Mouse (Mus musculus) retina, embryonic 14.5 days (tissue): ENCODE data around the gene Taco1.
"Not testable (repeated sequence)": the region's sequence is repeated elsewhere in the genome, so short reads cannot be mapped to it uniquely, and the experiment has no call there.

Experiments
- DNase-seq: peaks from one replicate; pipeline ENCODE4 v3.0.0-alpha.2; 2015; ENCODE audit warnings: low spot score

Taco1 gene

DNA sequence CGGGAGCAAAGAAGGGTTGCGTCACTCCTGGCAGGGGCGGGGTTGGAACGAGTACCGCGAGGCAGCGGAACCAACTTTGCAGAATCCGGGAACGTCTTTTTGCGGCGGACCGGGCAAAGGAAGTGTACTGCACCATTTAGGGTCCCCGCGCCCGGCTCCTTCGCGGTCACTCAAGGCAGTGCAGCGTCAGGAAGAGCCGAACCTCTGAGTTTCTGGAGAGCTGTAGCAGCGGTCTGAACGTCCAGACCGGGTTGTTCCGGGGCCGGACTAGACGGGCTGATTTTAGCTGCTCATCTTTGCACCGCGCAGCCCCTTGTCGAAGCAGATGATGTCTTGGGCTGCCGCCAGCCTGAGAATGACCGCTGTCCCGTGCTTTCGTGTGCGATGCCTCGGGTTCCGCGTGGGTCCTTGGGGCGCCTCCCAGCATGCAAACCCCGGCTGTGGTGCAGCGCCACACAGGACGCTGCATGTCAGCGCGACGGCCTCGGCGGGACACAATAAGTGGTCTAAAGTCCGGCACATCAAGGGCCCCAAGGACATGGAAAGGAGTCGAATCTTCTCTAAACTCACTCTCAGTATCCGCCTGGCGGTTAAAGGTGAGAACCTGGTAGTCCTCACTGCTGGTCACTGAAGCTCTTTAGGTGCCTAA lies at the start of gene Taco1:
TSS of gene Taco1 (plus strand) at position 139 of the 649 bp plus-strand sequence.
- DNase-seq = peak; percentile 95

DNA sequence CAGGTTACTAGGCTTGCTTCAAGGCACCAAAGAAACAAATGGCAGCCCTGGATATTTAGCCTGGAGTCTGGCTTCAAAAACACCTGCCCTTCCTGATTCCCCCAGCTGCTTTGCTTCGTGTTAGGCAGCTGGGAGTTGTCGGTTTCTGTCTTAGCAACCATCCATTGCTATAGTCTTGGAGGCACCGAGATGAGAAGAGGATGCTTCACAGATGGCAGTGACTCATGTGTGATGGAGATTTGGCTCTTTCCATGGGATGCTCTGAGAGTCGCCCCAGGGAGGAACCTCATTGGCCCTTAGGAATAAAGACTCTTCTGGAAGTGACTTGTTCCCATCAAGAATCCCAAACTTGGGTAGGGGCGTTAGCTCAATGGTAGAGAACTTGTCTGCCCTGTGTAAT lies 49.4 kb upstream of the Taco1 start:
- DNase-seq = no peak

DNA sequence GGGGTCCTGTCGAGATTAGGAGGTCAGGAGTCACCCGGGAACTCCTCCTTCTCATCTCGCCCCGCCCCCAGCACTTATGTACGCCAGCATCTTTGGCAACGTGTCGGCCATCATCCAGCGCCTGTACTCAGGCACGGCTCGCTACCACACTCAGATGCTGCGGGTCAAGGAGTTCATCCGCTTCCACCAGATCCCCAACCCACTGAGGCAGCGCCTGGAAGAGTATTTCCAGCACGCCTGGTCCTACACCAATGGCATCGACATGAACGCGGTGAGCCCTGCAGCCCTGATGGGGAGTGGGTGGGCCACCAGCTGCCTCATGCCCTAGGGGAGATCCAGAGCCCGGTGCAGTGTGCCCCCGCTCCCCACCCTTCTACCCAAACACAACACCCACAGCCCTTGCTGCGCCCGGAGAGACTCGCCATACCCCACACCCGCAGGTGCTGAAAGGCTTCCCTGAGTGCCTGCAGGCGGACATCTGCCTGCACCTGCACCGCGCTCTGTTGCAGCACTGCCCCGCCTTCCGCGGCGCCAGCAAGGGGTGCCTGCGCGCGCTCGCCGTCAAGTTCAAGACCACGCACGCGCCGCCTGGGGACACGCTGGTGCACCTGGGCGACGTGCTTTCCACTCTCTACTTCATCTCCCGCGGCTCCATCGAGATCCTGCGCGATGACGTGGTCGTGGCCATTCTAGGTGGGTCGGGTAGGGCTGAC lies 45.7 kb upstream of the Taco1 start:
- DNase-seq = peak; percentile 58

DNA sequence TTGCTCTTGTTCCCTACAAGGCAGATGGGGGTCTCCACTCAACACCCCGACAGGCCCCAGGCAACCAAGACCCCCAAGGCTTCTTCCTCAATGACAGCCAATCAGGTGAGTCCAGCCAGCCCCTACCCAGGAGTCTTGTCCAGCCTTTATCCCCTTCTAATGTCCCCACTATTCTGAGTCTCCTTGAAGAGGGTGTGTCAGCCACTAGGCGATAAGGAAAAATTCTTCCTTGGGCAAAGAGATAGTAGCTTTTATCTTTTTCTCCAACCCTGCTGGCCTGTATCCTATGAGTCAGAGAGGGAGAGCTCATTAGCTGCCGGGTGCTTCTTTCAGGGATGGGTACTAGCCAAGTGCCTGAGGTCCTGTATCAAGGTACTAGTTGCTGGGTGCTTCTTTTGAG lies 40.1 kb upstream of the Taco1 start:
- DNase-seq = no peak

DNA sequence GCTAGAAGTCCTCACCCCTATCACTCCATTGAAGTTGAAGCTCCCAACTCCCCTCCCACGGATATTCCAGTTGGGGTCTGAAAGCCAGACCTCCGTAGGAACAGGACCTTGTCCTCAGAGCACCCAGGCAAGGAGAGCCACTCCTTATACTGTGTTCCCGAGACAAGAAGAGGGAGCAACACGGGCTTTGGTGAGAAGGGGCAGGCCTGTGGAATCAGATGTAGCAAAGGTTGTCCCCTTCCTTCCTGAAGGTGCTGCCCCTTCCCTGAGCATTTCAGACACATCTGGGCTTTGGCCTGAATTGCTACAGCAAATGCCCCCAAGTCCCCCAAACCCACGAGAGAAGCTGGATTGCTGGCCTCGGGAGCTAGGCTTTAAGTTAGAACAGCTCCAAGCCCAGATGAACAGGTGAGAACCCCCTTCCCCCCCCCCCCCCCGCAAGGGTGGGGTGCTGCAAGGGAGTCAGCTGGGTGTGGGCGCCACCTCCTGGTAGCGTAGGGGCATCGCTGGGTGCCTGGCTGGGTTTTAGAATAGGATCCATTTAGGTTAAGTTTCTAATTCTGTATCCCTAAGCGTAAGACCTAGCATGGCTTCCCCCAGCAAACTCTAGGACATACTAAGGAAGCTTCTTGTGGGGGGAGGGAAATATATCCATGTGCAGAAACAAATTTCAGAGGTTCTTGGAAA lies 39.3 kb upstream of the Taco1 start:
- peak; percentile 70 for DNase-seq

DNA sequence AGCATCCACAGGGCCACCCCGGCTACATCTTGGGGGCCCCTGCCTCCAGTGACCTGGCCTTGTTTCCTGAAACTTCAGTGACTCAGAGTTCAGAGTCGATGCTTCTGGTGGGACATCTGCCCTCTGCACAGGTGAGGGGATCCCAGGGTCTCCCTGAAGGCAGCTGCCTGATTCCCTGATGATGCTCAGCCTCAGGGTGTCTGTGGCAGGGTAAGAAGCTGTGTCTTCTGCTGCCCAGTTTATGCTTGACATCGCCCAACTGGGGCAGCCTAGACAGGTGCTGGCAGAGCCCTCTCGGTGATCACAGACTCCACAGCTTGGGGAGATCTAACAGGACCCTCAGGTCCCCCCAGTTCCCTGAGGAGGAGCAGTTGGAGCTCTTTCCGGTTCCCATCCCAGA lies 38.3 kb upstream of the Taco1 start:
- no peak for DNase-seq

DNA sequence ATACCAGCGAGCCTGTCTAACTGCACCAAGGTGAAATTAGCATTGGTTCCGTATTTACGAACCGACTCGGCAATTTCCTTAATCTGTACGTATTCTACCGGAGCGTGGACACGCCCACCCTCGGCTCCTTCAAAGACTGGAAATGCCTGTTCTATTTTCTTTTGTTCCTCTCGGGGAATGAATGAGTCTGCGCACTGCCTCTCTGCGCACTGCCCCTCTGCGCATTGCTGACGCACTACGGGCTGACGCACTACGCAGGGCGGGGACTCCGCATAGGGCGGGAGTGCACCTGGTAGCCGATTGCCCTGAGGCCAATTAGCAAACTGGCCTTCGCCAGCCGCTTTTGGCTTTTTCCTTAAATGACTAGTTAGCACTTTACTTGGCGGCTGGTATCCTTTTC lies 33.8 kb upstream of the Taco1 start:
- not testable (repeated sequence) for DNase-seq

DNA sequence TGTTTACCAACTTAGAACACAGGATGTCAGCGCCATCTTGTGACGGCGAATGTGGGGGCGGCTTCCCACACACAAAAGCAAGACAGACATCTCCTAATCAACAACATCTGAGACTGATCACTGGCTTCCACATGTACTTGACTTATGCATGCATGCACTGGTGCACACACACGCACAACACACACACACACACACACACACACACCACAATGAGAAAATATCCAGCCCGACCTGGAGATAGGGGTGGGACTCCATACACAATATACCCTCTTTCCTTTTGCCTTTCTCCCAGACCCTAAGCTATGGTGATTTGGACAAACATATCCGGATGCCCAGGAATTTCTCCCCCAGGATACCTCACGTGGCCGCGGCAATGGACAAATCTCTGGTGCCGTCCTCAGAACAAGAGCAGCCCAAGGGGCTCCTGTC lies 32.4 kb upstream of the Taco1 start:
- no peak for DNase-seq

DNA sequence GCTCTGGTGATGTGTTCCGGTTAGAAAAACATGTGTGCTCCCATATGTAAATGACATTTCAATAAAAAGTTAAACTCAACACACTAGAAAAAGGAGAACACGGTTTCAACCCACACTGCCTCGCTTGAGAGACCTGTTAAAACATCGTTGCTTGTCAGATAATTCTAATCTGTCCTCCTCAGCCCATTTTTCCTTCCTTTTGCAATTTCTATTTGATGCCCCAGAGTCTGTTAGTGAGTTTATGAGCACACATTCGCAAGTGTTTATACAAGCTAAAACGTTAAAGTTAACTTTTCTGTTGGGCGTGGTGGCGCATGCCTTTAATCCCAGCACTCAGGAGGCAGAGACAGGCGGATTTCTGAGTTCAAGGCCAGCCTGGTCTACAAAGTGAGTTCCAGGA lies 30.9 kb upstream of the Taco1 start:
- DNase-seq = no peak

DNA sequence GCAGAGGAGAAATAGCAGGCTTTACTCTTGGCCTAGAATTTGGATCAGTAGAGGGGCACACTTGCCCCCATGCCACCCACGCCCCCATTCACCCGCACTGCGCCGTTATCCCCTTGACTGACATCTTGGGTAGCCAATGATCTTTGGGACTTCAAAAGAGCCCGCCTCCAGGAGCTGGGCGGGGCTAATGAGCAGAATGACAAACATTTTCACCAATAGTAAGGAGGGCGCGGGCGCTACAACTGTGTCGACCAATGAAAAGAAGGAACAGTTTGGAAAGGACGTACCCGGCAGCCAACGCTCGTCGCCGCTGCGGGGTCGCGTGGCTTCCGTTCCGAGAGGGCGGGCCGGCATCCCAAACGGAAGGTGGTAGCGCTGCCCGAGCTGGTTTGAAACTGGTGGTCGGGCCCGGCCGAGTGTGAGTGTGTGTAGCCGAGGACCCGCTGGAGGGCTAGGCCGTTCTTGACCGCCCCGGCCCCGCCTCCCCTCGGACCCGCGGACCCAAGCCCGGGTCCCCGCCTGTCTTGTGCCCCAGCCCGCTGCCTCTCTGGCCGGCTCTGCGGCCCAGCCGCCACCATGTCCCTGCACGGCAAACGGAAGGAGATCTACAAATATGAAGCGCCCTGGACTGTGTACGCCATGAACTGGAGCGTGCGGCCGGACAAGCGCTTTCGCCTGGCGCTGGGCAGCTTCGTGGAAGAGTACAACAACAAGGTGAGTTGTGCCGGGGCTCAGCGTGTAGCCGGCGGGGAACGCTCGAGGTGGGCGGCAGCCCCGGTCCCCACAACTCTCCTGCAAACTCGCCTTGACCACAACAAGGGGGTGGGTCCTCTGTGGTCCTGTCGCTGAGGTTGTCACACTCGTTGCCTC lies 29.1 kb upstream of the Taco1 start, which contains the start of gene Dcaf7:
TSS of gene Dcaf7 (plus strand) at position 325 of the 870 bp plus-strand sequence.
- peak; percentile 99 for DNase-seq

DNA sequence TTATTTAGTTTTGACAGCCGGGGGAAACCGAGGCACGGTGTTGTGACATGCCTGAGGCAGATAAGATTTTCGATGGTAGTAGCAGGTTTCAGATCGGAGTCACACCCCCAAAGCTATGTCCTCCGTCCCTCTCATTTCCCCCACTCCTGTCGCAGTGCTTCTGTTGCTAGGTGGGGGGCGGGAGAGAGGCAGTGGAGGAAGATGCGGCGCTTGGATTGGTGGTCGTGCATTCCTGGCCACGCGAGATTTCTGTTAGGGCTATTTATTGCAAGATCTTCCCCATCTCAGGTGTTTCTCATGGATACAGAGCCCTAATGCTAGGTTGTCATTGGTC lies 28.5 kb upstream of the Taco1 start:
- DNase-seq = peak; percentile 74

DNA sequence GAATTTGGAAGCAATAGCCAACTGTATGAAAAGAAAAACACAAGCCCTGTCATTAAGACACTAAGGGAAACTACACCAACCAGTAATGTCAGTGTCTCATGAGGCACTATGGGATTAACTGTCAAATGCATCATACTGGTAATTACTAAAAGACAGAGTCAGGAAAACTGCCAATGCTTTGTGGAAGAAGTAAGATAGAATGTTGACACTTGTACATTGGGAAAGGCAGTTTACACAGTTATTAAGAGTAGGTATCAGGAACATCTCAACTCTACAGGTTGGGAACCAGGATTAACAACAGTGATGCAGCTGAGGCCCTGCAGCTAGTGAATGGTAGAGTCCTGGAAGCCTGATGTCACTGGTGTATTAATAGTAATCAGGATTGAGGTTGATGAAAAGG lies 21.5 kb upstream of the Taco1 start:
- DNase-seq = no peak

DNA sequence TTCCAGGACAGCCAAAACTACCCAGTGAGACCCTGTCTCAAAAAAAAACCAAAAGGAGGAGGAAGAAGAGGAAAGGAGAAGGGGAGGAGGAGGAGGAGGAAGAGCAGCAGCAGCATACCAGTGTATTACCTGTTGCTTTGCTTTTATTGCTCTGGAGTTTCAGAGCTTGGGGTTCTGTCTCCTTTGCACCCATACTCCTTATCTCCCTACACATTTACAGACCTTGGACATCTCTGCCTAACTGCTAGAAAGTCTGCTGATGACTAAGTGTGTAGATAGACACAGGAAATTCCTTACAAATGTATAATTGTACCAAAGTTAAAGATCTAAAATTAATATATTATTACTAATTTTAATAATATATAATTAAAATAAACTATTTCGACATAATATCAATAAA lies 20.6 kb upstream of the Taco1 start:
- DNase-seq = no peak

DNA sequence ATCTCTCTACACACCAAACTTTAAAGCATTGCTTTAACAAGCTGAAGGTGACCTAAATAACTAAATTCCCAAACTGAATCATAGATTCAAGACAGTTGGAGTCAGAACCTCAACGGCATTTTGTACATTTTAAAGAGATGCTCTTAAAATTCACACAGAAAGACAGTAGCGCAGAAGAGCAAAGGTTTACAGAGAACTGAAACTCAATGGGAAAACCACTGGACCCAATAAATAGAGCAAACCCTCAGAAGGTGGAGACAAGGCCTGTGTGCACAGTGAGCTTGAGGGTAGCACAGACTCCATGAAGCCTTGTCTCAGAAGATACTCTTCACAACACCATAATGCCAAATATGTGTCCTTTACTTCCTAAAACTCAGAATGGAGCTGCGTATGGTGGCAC lies 20.1 kb upstream of the Taco1 start:
- no peak for DNase-seq

DNA sequence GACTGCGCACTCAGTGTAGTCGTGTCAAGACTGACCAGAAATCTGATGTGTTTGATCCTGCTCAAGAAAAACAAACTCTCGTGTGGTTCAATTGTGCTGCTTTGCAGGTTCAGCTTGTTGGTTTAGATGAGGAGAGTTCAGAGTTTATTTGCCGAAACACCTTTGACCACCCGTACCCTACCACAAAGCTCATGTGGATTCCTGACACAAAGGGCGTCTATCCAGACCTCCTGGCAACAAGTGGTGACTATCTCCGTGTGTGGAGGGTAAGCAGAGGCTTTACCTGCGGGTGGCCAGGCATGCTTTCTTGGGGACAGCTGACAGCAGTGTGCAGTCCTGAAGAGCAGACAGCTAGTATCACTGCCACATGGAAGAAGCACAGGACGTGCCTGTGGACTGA lies 19.3 kb upstream of the Taco1 start:
- DNase-seq = no peak

DNA sequence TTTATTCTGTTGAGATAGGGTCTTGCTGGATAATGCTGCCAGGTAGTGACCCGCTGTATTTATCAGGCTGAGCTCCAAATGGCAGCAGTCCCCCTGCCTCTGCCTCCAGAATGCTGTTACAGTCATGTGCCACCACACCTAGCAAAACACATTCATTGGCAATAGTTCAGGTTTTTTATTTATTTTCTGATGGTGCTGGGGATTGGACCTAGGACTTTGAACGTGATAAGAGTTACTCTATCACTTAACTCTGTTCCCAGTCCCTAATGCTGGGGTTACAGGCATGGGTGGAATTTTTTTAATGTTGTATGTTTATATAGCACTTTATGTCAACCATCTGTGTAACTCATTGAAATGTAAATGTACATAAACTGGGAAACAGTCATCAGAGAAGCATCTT lies 11.9 kb upstream of the Taco1 start:
- DNase-seq = no peak

DNA sequence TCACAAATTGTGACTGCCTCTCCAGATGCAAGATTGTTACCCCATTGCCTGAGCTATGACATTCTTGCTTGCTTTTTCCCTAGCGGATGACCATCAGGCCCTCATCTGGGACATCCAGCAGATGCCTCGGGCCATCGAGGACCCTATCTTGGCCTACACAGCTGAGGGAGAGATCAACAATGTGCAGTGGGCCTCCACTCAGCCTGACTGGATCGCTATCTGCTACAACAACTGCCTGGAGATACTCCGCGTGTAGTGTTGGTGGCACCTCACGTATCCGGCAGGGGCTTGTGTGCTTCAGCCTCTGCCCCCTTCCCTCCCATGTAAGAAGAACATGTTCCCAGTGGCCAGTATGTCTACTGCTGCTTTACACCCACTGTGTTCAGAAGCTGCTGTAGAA lies 11.3 kb upstream of the Taco1 start:
- DNase-seq = no peak

DNA sequence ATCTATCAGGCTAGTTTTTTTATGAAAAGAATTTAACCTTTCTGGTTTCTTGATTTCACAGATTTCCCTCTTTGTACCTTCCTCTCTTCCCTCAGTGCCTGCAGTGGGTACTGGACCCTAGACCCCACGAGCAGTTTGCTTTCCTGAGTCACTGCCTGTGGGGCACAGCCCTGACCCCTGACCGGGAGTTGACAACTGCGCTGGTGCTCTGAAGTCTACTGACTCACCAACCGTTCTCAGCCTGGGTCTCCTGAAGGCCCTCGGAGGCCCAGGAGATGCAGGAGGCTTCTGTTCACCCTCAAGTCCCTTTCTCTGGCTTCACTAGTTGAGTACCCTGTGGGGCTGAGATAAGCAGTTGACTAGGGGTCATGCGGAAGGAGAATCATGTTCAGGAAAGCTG lies 10.5 kb upstream of the Taco1 start:
- no peak for DNase-seq

DNA sequence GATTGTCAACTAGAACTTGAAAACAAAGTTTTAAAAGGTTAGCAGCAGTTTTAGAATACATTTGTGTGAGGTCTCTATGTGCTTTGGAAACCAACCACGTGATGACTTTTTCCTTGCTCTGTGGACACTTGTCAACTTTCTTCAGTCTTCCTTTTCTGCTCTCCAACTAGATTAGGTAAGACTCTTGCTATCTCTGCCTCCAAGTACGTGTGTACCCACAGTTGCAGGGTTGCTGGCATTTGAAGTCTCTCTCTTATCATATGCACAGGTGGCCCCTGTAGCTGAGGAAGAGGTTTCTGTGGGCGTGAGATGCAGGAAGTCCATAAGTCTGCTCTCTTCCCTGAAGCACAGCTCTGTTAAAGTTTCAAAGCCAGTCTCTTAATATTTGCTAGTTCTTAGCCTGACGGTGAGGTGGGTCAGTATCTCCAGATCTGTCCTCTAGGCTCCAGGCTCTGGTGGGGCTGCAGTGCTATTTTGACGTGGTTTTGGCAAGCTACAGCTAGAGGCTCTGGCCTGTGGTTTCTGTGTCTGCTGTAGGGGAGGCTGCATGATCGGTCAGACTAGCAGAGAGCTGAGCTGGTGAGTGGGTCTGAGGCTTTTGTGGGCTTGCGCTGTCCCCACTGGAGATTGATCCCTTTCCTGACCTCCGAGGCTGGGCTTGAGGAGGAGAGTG lies 8.9 kb upstream of the Taco1 start:
- no peak for DNase-seq

DNA sequence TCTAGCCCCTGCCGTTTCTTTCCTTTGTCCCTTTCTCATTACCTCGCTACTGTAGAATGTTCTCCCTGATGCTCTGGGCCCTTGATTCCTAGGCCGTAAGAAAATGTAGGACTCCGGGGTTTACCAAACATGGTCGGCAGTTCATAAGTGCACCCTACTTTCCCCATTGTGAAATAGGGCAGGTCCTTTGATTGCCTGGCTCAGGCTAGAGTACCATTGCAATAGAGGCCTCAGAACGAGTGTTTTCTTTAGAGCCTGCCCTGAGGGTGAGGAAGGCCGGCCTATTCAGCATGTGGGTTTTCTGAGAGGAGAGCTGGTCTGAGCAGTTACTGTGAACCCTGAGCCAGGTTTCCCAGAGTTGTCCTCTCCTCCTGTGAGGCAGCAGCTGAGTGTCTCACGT lies 7.8 kb upstream of the Taco1 start:
- no peak for DNase-seq

DNA sequence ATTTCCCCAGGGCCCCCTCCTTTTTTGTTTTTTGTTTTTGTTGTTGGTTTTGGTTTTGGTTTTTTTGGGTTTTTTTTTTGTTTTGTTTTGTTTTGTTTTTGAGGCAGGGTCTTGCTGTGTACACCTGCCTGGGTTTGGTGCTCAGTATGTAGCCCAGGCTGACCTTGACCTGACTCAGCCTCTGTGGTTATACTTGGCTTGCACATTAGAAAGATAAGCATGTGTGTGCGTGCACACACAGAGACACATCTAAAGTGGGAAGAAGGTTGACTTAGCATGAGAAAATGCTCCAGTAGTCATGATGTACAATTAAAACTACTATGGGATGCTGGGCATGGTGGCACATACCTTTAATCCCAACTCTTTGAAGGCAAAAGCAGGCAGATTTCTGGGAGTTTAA lies 5.3 kb upstream of the Taco1 start:
- no peak for DNase-seq

DNA sequence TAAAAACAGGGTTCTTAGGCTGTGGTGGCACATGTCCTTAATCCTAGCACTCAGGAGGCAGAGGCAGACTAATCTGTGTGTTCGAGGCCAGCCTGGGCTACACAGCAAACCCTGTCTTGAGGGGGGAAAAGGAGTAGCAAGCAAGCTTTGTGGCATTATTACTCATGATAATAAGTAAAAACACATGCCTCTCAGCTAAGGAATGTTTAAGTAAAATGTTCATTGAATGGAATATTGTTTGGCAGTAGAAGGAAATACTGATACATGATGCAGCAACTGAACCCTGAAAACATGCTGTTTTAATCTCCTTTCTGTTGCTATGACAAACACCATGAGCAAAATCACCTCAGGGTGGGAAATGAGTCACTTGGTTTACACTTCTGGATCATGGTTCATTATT lies 4.5 kb upstream of the Taco1 start:
- DNase-seq = no peak
